9 mouse cellular contexts compared by ENCODE assay signal in the genomic region with DNA sequence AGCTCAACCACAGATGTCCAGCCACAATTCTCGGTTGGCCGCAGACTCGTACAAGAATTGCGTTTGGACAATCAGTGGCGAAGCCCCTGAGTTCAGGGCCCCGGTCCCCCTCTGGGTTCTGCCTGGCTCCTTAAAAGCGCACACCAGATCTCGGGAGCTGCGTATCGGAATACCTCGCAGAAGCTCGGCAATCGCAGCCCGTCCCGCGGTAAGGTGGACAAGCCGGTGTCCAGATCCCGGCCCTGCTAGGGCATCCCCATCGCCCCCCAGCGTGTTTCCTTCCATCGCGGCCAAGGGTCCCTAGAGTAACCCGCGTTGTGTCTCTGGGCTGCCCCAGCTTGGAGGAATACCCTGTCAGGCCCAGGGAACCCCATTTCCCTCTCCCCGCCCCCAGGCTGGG. TPM values are rescaled to one million over a fixed set of nuclear protein-coding genes. Genes with fewer than 3 reads are reported as not detected.
DNase-seq lines count a peak whose midpoint lies in the region; ATAC-seq lines count a peak whose summit lies in the region.
"Had no signal": no experiment of that assay in that cellular context is flagged by ENCODE, and none has a peak within 500 bp of the region (broad histone marks: within the 10 kb centered on the region; RNA-seq: fewer than 3 reads in every experiment).

No protein-coding gene starts in this region.

- peaks cover 16% of the 10 kb centered on the region for H3K27me3 ChIP-seq in neural tube, embryonic 11.5 days (ENCODE audit: control insufficient read depth, insufficient read depth, low read length)
- peaks cover 74% of the 10 kb centered on the region for H3K27me3 ChIP-seq in limb, embryonic 13.5 days
- H3K27me3 ChIP-seq in stomach, embryonic 15.5 days (replicated peaks): peaks cover 48% of the 10 kb centered on the region

- H3K9me3 ChIP-seq in neural tube, embryonic 11.5 days (ENCODE audit: control insufficient read depth, low read length): no peaks in the 10 kb centered on the region
- H3K9me3 ChIP-seq in limb, embryonic 13.5 days: no peaks in the 10 kb centered on the region
- no peaks in the 10 kb centered on the region for H3K9me3 ChIP-seq in stomach, embryonic 15.5 days

- H3K4me2 ChIP-seq in neural tube, embryonic 11.5 days (ENCODE audit: low read depth): peak overlapping the region; percentile 81
- H3K4me2 ChIP-seq in limb, embryonic 13.5 days (replicated peaks): peak overlapping the region; percentile 57
- peak overlapping the region; percentile 41 for H3K4me2 ChIP-seq in stomach, embryonic 15.5 days

- peak overlapping the region; percentile 99 for H3K9ac ChIP-seq in neural tube, embryonic 11.5 days (ENCODE audit: low read length)
- peak overlapping the region; percentile 61 for H3K9ac ChIP-seq in limb, embryonic 13.5 days
- no peak overlapping the region for H3K9ac ChIP-seq in stomach, embryonic 15.5 days

- WGBS in neural tube, embryonic 11.5 days: 1% methylated on average over 25 of the region's 25 CpGs
- 7% methylated on average over 25 of the region's 25 CpGs for WGBS in limb, embryonic 13.5 days
- 26% methylated on average over 25 of the region's 25 CpGs for WGBS in stomach, embryonic 15.5 days

- intact Hi-C loops in left cerebral cortex, postnatal 36 days (cut with DNase I): no loop called here

- H3K4me1 ChIP-seq in neural tube, embryonic 11.5 days (ENCODE audit: control insufficient read depth, insufficient read depth, low read length): peaks cover 50% of the 10 kb centered on the region
- peaks cover 12% of the 10 kb centered on the region for H3K4me1 ChIP-seq in limb, embryonic 13.5 days
- H3K4me1 ChIP-seq in stomach, embryonic 15.5 days: peaks cover 6% of the 10 kb centered on the region; the same call in 1 of the 2 replicates

- H3K36me3 ChIP-seq in neural tube, embryonic 11.5 days (ENCODE audit: control insufficient read depth, insufficient read depth, low read length): no peaks in the 10 kb centered on the region
- H3K36me3 ChIP-seq in limb, embryonic 13.5 days: peaks cover 34% of the 10 kb centered on the region
- peaks cover 25% of the 10 kb centered on the region; the same call in 1 of the 2 replicates for H3K36me3 ChIP-seq in stomach, embryonic 15.5 days

- DNase-seq in embryo, embryonic 10 days (ENCODE audit: low spot score): peak; percentile 29
- no peak for DNase-seq in embryo, embryonic 11 days
- DNase-seq in neural tube, embryonic 11.5 days (ENCODE audit: low spot score): peak; percentile 51
- DNase-seq in neural tube, embryonic 10.5 days (ENCODE audit: extremely low spot score, low spot score): no peak
- no peak for DNase-seq in left cerebral cortex, postnatal 36 days (ENCODE audit: low spot score in 2 of 2)
- DNase-seq in spleen, postnatal 10 days (ENCODE audit: low spot score in 2 of 2): no peak
- DNase-seq: kidney, adult 9 months had no signal

- no peak for ATAC-seq in neural tube, embryonic 11.5 days (ENCODE audit: insufficient read depth, low FRiP score, low TSS enrichment)
- no peak for ATAC-seq in limb, embryonic 13.5 days (ENCODE audit: low FRiP score, low read depth)
- no peak for ATAC-seq in stomach, embryonic 15.5 days (ENCODE audit: insufficient read depth, low FRiP score, low read depth)

- peak overlapping the region; percentile 99 for H3K27ac ChIP-seq in neural tube, embryonic 11.5 days (ENCODE audit: low read depth, low read length)
- no peak overlapping the region for H3K27ac ChIP-seq in limb, embryonic 13.5 days
- H3K27ac ChIP-seq in stomach, embryonic 15.5 days: no peak overlapping the region

- peak overlapping the region; percentile 90 for H3K4me3 ChIP-seq in neural tube, embryonic 11.5 days (ENCODE audit: low read depth, low read length)
- peak overlapping the region; percentile 33 for H3K4me3 ChIP-seq in limb, embryonic 13.5 days
- H3K4me3 ChIP-seq in stomach, embryonic 15.5 days (replicated peaks): peak overlapping the region; percentile 17; the same call in 1 of the 2 replicates

RNA-seq across cellular contexts. Expression of a gene that starts 23.3 kb away (rescaled TPM):
- polyA plus RNA-seq in neural tube, embryonic 11.5 days (2014; fragmentation: Nextera tagmentation; extraction: Ambion mirVana): 17.5 and 20.2 TPM in 2 replicates
- 28.8 and 33.4 TPM in 2 replicates for polyA plus RNA-seq in limb, embryonic 13.5 days (2015; fragmentation: Nextera tagmentation; extraction: Ambion mirVana)
- 28.5 and 29.4 TPM in 2 replicates for polyA plus RNA-seq in stomach, embryonic 15.5 days (2015; fragmentation: Nextera tagmentation; extraction: Ambion mirVana)
- total RNA-seq in left cerebral cortex, postnatal 36 days (2021): 1 to 10 TPM; 5.8 to 10.0 TPM

RNA-seq across cellular contexts. Expression of a gene that starts 25.8 kb away (rescaled TPM):
- polyA plus RNA-seq in neural tube, embryonic 11.5 days (2014; fragmentation: Nextera tagmentation; extraction: Ambion mirVana): 21.9 and 23.9 TPM in 2 replicates
- 24.3 and 27.2 TPM in 2 replicates for polyA plus RNA-seq in limb, embryonic 13.5 days (2015; fragmentation: Nextera tagmentation; extraction: Ambion mirVana)
- 19.1 and 20.0 TPM in 2 replicates for polyA plus RNA-seq in stomach, embryonic 15.5 days (2015; fragmentation: Nextera tagmentation; extraction: Ambion mirVana)
- 10 to 100 TPM; 57.0 to 63.4 TPM for total RNA-seq in left cerebral cortex, postnatal 36 days (2021)

RNA-seq across cellular contexts. Expression of a gene that starts 43.2 kb away (rescaled TPM):
- 20.5 and 20.8 TPM in 2 replicates for polyA plus RNA-seq in neural tube, embryonic 11.5 days (2014; fragmentation: Nextera tagmentation; extraction: Ambion mirVana)
- polyA plus RNA-seq in limb, embryonic 13.5 days (2015; fragmentation: Nextera tagmentation; extraction: Ambion mirVana): 14.8 and 15.6 TPM in 2 replicates
- 19.7 and 21.3 TPM in 2 replicates for polyA plus RNA-seq in stomach, embryonic 15.5 days (2015; fragmentation: Nextera tagmentation; extraction: Ambion mirVana)
- 10 to 100 TPM; 75.9 to 81.6 TPM for total RNA-seq in left cerebral cortex, postnatal 36 days (2021)

RNA-seq across cellular contexts. Expression of a gene that starts 43.4 kb away (rescaled TPM):
- polyA plus RNA-seq in neural tube, embryonic 11.5 days (2014; fragmentation: Nextera tagmentation; extraction: Ambion mirVana): 74.6 and 78.9 TPM in 2 replicates
- polyA plus RNA-seq in limb, embryonic 13.5 days (2015; fragmentation: Nextera tagmentation; extraction: Ambion mirVana): 64.4 and 68.9 TPM in 2 replicates
- polyA plus RNA-seq in stomach, embryonic 15.5 days (2015; fragmentation: Nextera tagmentation; extraction: Ambion mirVana): 53.6 and 53.8 TPM in 2 replicates
- 100 to 1,000 TPM in 1 of 2 experiments, 10 to 100 TPM in 1; 71.9 to 116 TPM for total RNA-seq in left cerebral cortex, postnatal 36 days (2021)

RNA-seq across cellular contexts. Expression of a gene that starts 57.3 kb away (rescaled TPM):
- 31.4 and 33.9 TPM in 2 replicates for polyA plus RNA-seq in neural tube, embryonic 11.5 days (2014; fragmentation: Nextera tagmentation; extraction: Ambion mirVana)
- polyA plus RNA-seq in limb, embryonic 13.5 days (2015; fragmentation: Nextera tagmentation; extraction: Ambion mirVana): 48.5 and 50.1 TPM in 2 replicates
- 32.2 and 36.3 TPM in 2 replicates for polyA plus RNA-seq in stomach, embryonic 15.5 days (2015; fragmentation: Nextera tagmentation; extraction: Ambion mirVana)
- 10 to 100 TPM; 46.6 to 52.1 TPM for total RNA-seq in left cerebral cortex, postnatal 36 days (2021)

Comparison
In these comparisons a context has a peak if more than half of its experiments do, and no peak if none do; other contexts are left out.
1. DNase-seq: peak in embryo, embryonic 10 days (single experiment) and neural tube, embryonic 11.5 days (single experiment); none in embryo, embryonic 11 days (single experiment), neural tube, embryonic 10.5 days (single experiment), left cerebral cortex, postnatal 36 days (0 of 2) and spleen, postnatal 10 days (0 of 2).
2. H3K4me3 ChIP-seq: peak in every context shown above with its lines; median percentile 90 in neural tube, embryonic 11.5 days; 33 in limb, embryonic 13.5 days; 17 in stomach, embryonic 15.5 days.
3. Peak in every context shown above with its lines, with median percentiles within 50 percentile points of each other: H3K4me2 ChIP-seq.